Mouse (Mus musculus) neural tube, embryonic 12.5 days (tissue): ENCODE data around the gene Katna1. TPM values are rescaled to one million over a fixed set of nuclear protein-coding genes. Genes with fewer than 3 reads are reported as not detected.
A peak's percentile ranks its signal among the peaks of the same experiment; 100 is the strongest.

Experiments used
- ATAC-seq: fragments of 200-750 bp; cut with Nextera tagmentation; 2 replicates; pipeline ENCODE4 v1.8.0; 2017; ENCODE audit warnings: low read depth, mild to moderate bottlenecking, moderate TSS enrichment, moderate library complexity; ENCODE audit not compliant: low FRiP score
- H3K27ac ChIP-seq: fragments of 300-500 bp; sonication (generic); 2 replicates; pipeline ENCODE4 v1.5.1; 2016
- H3K27me3 ChIP-seq: fragments of 300-500 bp; sonication (generic); replicated peaks from 2 replicates; pipeline ENCODE4 v1.6.1; 2016; ENCODE audit warnings: mild to moderate bottlenecking
- H3K36me3 ChIP-seq: fragments of 300-500 bp; sonication (generic); 2 replicates; pipeline ENCODE4 v1.6.1; 2016; ENCODE audit warnings: mild to moderate bottlenecking
- H3K4me1 ChIP-seq: fragments of 300-500 bp; sonication (generic); 2 replicates; pipeline ENCODE4 v1.6.1; 2016
- H3K4me2 ChIP-seq: fragments of 300-500 bp; sonication (generic); replicated peaks from 2 replicates; pipeline ENCODE4 v1.6.1; 2016; ENCODE audit warnings: mild to moderate bottlenecking
- H3K4me3 ChIP-seq: fragments of 300-500 bp; sonication (generic); 2 replicates; pipeline ENCODE4 v1.5.1; 2016
- H3K9ac ChIP-seq: fragments of 300-500 bp; sonication (generic); 2 replicates; pipeline ENCODE4 v1.6.1; 2016; ENCODE audit warnings: mild to moderate bottlenecking
- H3K9me3 ChIP-seq: fragments of 300-500 bp; sonication (generic); 2 replicates; pipeline ENCODE4 v1.6.1; 2016; ENCODE audit warnings: mild to moderate bottlenecking
- WGBS: fragments of 180-500 bp; shearing (Covaris S2); methylation state at CpG from one replicate; pipeline ENCODE4 v1.1.7; 2016; 5-methylcytosine and 5-hydroxymethylcytosine counted together
- polyA plus RNA-seq: library from polyadenylated mRNA; unstranded; fragments of >200 nt; fragmentation: Nextera tagmentation; extraction: Ambion mirVana; gene quantifications from 2 replicates; pipeline ENCODE4 v1.2.1, GENCODE M21; 2016

Gene Katna1
- polyA plus RNA-seq, 1 experiment from 2014 or later = 50.9 TPM

GRCm38 (mm10) chr10:7780238-7781176, 54.7 kb downstream of the Katna1 start:
- H3K9me3 ChIP-seq = no peaks in the 10 kb centered on the region
- peak overlapping the region; percentile 92 for H3K4me3 ChIP-seq
- H3K4me1 ChIP-seq = peaks cover 5% of the 10 kb centered on the region; the same call in 1 of the 2 replicates
- H3K4me2 ChIP-seq = peak overlapping the region; percentile 76
- H3K27me3 ChIP-seq = no peaks in the 10 kb centered on the region
- H3K9ac ChIP-seq = peak overlapping the region; percentile 86
- ATAC-seq = peak; percentile 89
- H3K36me3 ChIP-seq = peaks cover 12% of the 10 kb centered on the region
- WGBS = under 1% methylated on average over 64 of the region's 77 CpGs
- H3K27ac ChIP-seq = no peak overlapping the region; the same call in 1 of the 2 replicates

GRCm38 (mm10) chr10:7781214-7781613, 55.4 kb downstream of the Katna1 start:
- H3K9me3 ChIP-seq = no peaks in the 10 kb centered on the region
- peak overlapping the region; percentile 76 for H3K4me2 ChIP-seq
- H3K4me1 ChIP-seq = peaks cover 5% of the 10 kb centered on the region; the same call in 1 of the 2 replicates
- H3K27ac ChIP-seq = no peak overlapping the region
- ATAC-seq = peak; percentile 36
- H3K9ac ChIP-seq = 0 out of 2 replicates have a peak overlapping the region, but pooled peaks have one; percentile 33
- H3K36me3 ChIP-seq = peaks cover 9% of the 10 kb centered on the region
- 61% methylated on average over 3 of the region's 3 CpGs for WGBS
- H3K27me3 ChIP-seq = no peaks in the 10 kb centered on the region
- H3K4me3 ChIP-seq = peak overlapping the region; percentile 92

GRCm38 (mm10) chr10:7787319-7787718, 61.5 kb downstream of the Katna1 start:
- ATAC-seq = no peak
- no peaks in the 10 kb centered on the region for H3K9me3 ChIP-seq
- H3K27ac ChIP-seq = no peak overlapping the region
- no peak overlapping the region for H3K4me2 ChIP-seq
- peaks cover 16% of the 10 kb centered on the region; the same call in 1 of the 2 replicates for H3K36me3 ChIP-seq
- H3K9ac ChIP-seq = no peak overlapping the region
- H3K4me3 ChIP-seq = no peak overlapping the region
- no peaks in the 10 kb centered on the region for H3K27me3 ChIP-seq
- peaks cover 2% of the 10 kb centered on the region; the same call in 1 of the 2 replicates for H3K4me1 ChIP-seq
- 43% methylated on average over 2 of the region's 2 CpGs for WGBS

GRCm38 (mm10) chr10:7792254-7792750, 66.5 kb downstream of the Katna1 start:
- H3K27me3 ChIP-seq = no peaks in the 10 kb centered on the region
- H3K27ac ChIP-seq = no peak overlapping the region
- peak; percentile 77 for ATAC-seq
- H3K4me3 ChIP-seq = peak overlapping the region; percentile 86
- peak overlapping the region; percentile 82 for H3K9ac ChIP-seq
- H3K36me3 ChIP-seq = peaks cover 27% of the 10 kb centered on the region
- peaks cover 8% of the 10 kb centered on the region for H3K4me1 ChIP-seq
- no peaks in the 10 kb centered on the region for H3K9me3 ChIP-seq
- WGBS = under 1% methylated on average over 10 of the region's 10 CpGs
- peak overlapping the region; percentile 76 for H3K4me2 ChIP-seq

- under 1% methylated on average over 52 of the region's 52 CpGs for WGBS
Observed at GRCm38 (mm10) chr10:7792751-7793385, 67.1 kb downstream of the Katna1 start, which contains the start of the genes Ginm1 and Ppil4. Ginm1 (minus strand) TSS chr10:7792824. Ppil4 (plus strand) TSS chr10:7792891.

GRCm38 (mm10) chr10:7801258-7801657, 75.5 kb downstream of the Katna1 start:
- H3K36me3 ChIP-seq = peaks cover 81% of the 10 kb centered on the region
- 95% methylated on average over 3 of the region's 3 CpGs for WGBS

More at GRCm38 (mm10) chr10:7792751-7793385, 67.1 kb downstream of the Katna1 start, which contains the start of the genes Ginm1 and Ppil4:
- Histone ChIP-seq H3K9me3 (no peaks in the 10 kb centered on the region), H3K27ac (no peak within 1 kb of the TSS), H3K4me3 (peak within 1 kb of the TSS; percentile 86), H3K27me3 (no peaks in the 10 kb centered on the region), H3K9ac (peak within 1 kb of the TSS; percentile 82), H3K4me1 (peaks cover 8% of the 10 kb centered on the region), H3K36me3 (peaks cover 33% of the 10 kb centered on the region), H3K4me2 (peak within 1 kb of the TSS; percentile 76)
- peak; percentile 95 for ATAC-seq

GRCm38 (mm10) chr10:7802519-7803140, 76.8 kb downstream of the Katna1 start:
- no peak for ATAC-seq
- Histone ChIP-seq H3K4me2 (no peak overlapping the region), H3K4me1 (no peaks in the 10 kb centered on the region), H3K9ac (no peak overlapping the region), H3K27ac (no peak overlapping the region), H3K27me3 (no peaks in the 10 kb centered on the region), H3K36me3 (peaks cover 71% of the 10 kb centered on the region), H3K4me3 (no peak overlapping the region), H3K9me3 (no peaks in the 10 kb centered on the region)
- 94% methylated on average over 2 of the region's 2 CpGs for WGBS

More at GRCm38 (mm10) chr10:7801258-7801657, 75.5 kb downstream of the Katna1 start:
- H3K27me3 ChIP-seq = no peaks in the 10 kb centered on the region
- ATAC-seq = no peak
- no peaks in the 10 kb centered on the region for H3K9me3 ChIP-seq
- H3K9ac ChIP-seq = no peak overlapping the region
- H3K4me2 ChIP-seq = no peak overlapping the region
- no peaks in the 10 kb centered on the region for H3K4me1 ChIP-seq
- H3K27ac ChIP-seq = no peak overlapping the region
- H3K4me3 ChIP-seq = no peak overlapping the region

GRCm38 (mm10) chr10:7809937-7810336, 84.1 kb downstream of the Katna1 start:
- Histone ChIP-seq H3K27me3 (no peaks in the 10 kb centered on the region), H3K4me3 (no peak overlapping the region), H3K36me3 (peaks cover 50% of the 10 kb centered on the region), H3K4me1 (no peaks in the 10 kb centered on the region), H3K9me3 (no peaks in the 10 kb centered on the region), H3K4me2 (no peak overlapping the region), H3K27ac (no peak overlapping the region), H3K9ac (no peak overlapping the region)
- 52% methylated on average over 2 of the region's 2 CpGs for WGBS
- ATAC-seq = peak; percentile 37; the same call in 1 of the 2 replicates

Other genes starting within 250 kb of the Katna1 start
- 21.9 and 27.1 TPM in 2 replicates for gene Lrp11, start 136.2 kb upstream of the Katna1 start, polyA plus RNA-seq
- 40.5 and 43.2 TPM in 2 replicates for gene Nup43, start 58.5 kb upstream of the Katna1 start, polyA plus RNA-seq
- 143 and 153 TPM in 2 replicates for gene Pcmt1, start 44.9 kb upstream of the Katna1 start, polyA plus RNA-seq
- gene Lats1, start 44.8 kb upstream of the Katna1 start, polyA plus RNA-seq = 12.7 and 13.7 TPM in 2 replicates
- 53.8 and 54.4 TPM in 2 replicates for gene Ginm1, start 66.8 kb downstream of the Katna1 start, polyA plus RNA-seq
- 46.6 and 52.4 TPM in 2 replicates for gene Ppil4, start 66.9 kb downstream of the Katna1 start, polyA plus RNA-seq
- 0.05 and 0.09 TPM in 2 replicates for gene Zc3h12d, start 106.5 kb downstream of the Katna1 start, polyA plus RNA-seq
- gene Tab2, start 230.2 kb downstream of the Katna1 start, polyA plus RNA-seq = 18.3 and 19.4 TPM in 2 replicates